Mouse (Mus musculus) 416B (cell line): ENCODE measurements around the gene Pex26.

Experiments
- DNase-seq: peaks from one replicate; pipeline ENCODE4 v3.0.0; 2011; ENCODE audit warnings: low read depth

The Pex26 gene

DNA sequence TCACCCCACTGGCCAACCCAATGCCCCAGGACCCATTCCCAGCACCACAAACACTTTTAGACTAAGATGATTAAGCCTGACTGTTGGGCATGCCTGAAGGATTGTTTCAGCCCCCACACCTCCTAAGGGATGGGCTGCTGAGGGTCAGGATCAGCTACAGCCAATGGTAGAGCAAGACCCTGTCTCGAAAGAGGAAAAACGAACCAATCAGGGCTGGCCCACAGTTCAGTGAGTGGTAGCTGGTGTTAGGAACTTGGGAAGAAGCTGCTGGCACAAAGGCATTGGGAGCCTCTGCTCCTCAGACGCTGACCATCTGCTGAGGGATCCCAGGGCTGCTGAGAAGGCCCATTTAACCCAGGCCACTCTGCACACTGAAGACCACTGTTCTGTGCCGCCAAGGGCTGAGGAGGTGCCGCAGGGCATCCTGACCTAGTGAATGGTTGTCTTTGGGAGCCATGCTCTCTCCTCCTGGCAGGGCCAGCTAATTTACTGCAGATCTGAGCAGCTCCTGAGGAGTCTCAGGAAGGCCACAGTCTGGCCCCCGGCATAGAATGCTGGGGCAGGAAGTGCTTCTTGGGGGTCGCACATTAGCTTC, 16.0 kb upstream of the Pex26 start:
- no peak for DNase-seq

DNA sequence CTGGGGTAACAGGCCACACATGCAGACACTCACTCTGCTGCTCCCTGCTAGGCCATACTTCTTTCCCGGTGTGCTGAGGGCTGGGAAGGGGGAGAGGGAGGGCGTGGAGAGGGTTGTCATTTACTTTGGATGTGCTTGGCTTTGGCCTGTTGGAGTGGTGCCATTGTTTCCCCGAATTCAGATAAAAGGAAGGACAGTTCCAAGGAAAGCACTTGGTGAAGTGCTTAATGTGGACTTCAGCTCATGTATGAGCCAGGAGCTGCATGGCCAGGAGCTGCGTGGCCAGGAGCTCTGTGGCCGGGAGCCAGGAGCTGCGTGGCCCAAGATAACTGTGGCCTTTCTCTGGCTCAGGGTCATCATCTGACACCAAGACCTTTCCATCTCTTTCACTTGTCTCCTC, 12.4 kb upstream of the Pex26 start:
- DNase-seq, result no peak

DNA sequence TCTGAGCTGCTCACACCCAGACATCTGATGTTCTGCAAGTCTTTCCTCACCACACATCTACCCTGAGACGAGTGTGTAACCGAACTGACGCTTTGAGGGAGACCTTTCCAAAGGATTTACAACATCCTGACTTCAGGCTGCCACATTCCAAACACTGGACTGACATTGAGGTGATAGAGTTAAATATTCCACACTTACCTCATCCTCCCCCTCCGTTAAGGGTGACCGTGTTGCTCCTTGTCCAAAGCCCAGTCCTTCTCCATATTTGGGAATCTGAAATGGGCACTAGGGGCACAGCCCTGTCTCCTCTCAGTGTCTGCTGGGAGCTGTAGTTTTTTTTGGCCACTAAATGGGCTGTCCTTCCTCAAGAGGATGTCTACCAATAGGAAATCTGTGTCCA, 10.0 kb upstream of the Pex26 start:
- no peak for DNase-seq

DNA sequence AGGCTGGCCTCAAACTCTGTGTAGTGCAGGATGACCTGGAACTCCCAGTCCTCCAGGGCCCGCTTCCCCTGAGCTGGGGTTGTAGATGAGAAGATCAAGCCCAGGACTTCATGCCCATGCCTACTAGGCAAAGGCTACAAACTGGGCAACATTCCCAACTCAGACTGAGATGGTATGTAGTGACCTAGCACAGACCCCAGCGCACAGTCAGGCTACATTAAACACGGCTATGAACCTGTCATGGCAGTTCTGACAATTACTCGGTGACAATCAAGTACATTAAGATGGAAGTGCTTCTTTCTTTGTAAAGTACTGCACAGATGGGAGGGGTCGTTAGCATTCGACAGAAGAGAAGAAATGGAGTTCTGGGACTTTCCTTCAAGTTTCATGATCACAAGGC, 8.7 kb upstream of the Pex26 start:
- no peak for DNase-seq

DNA sequence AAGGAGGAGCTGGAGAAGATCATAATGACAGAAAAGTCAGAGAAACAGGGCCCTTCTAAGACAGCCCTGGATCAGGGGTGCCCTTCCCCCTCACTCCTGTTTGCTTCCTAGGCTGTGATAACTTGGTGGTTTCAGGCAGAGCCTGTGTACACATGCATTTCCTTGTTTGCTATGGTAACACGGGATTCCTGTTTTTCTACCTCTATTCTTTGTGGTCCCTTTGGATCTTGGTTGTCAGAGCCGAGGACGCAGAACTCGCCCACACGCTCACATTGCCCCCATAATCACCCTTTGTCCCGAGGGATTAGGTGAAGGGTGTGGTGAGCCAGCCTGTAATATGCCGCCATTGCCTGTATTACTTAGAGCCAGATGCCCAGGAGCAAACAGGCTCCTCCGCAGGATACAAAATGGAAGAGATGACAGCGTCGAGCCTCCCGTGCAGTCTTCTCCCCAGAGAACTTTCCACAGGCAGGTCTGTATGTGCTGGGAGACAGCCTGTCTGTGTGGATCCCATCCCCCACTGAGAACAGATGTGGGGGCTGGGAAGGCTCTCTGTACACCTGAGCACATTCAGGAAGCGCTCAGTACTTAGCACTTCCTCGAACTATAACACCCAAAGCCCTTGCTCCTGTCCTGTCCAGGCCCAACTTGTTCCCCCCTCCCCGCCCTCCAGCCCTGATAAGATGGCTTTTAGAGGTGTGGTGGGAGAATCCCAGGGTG, 7.3 kb upstream of the Pex26 start:
- no peak for DNase-seq

DNA sequence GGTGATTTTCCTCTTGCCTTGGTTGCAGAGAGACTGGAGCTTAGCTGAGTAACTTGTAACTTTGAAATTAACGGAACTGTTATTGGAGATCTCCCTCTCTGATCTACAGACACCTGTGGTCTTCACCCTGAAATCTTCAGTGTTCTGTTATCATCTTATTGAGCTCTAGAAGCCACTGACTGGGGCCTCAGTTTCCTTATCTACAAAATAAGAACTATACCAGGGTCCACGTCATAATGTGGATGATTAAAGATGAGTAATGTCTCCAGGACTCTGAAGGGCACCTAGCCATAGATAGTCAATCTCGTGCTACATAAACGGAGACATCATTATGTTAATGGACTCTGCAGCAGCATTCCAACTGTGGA, 6.8 kb upstream of the Pex26 start:
- DNase-seq, result no peak

DNA sequence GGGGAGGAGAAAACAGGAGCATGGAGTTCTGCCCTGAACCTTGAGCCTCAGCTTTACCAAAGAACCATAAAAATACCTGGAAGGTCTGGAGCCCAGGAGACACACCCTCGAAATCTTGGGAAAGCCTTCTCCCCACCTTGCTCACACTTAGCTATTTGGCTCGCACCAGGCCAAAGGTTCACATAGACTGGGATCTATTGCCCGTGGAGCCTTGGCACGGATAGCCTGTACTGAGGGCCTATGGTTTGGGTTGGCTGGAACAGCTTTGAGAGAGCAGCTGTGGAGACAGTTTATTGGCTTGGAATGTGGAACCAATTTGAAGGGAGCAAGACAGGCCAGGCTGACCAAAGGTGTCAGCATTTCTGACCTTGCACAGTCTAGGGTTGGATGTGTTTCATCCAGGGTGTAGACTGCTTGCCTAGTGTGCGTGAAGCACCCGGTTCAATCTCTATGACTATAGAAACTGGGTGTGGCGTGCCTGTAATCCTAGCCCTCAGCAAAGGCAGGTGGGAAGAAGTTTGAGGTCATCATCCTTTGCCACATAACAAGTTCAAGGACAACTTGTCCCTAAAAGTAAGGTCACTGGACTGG, 6.3 kb upstream of the Pex26 start:
- DNase-seq, result no peak

DNA sequence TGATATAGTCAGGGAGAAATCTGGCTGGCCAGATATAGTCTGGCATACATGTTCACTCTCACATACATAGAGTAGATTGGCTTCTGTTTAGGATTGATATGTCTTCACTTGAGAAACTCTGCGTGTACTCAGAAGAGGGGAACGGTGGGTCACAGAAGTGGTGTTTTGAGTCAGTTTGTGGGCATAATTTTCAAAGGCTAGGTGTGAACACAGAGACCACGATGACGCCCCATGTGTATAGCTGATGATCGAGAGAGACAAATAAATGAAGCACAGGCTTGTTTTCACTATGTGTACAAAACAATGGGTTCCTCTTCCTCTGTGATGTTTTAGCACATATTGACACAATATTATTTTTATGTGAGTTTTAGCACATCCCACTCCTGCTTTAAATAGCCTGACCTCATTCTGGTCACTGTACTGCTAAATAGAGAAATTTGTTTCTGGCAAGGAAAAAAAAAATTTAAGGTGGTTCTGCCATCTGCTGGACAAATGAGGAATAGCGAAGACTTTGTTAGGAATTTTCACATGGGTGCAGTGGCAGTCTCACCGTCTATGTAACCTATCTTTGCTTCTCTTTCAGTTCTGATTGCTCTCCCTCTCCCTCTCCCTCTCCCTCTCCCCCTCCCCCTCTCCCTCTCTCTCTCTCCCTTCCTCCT, 4.6 kb upstream of the Pex26 start:
- DNase-seq, result peak; percentile 79

DNA sequence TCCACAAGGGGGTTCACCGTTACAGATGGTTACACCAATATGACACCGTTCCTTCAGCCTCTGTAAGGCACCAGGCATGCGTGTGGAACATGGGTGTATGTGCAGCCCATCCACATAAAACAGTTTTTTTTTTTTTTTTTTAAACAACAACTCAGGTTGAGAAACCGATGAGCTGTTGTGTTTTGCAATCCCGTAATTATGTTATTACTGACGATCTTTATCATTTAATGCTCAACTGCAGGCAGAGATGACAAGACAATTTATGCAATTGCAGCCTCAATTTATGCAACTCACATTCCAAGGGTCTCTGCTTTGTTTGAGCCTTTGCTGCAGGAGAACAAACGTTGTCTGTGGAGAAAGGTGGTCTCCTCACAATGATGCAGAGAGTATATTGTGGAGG, 3.6 kb upstream of the Pex26 start:
- peak; percentile 63 for DNase-seq

DNA sequence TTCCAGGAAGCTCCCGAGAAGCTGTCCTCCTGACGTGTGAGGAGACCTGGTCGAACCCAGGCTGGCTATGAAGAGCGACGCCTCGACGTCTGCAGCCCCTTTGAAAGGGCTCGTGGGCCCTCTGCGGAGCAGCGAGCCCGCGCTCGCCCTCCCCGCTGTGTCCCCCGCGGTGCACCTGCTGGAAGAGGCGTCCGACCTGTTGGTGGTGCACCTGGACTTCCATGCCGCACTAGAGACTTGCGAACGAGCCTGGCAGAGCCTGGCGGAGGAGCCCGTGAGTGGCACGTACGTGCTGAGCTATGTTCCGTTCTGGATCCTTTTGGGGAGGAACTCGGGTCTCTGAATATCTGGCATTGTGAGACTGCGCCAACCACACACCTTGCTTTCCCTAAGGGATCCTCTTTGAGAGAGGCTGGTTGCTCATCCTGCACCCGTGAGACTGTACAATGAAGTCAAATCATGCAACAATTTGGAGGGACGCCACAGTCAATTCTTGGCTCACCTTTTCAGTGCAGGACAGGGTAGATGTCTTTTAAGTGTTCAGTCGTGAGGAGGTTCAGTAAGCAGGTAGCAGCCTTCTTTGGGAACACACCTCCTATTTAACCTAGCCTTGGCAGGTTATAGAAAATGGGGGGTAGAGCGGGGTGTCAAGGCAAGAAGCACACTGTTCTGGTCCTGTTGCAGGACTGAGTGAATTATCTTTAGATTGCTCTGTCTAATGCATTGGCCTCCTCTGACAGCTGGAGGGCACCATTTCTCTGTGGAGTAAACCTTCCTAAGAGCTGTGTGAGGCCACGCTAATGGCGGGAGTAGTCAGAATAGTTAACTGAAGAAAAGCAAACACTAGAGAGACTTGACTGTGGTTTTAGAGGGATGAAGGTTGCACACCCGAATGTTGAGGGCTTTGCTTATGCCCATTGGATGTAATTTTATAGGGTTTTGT, 1.0 kb downstream of the Pex26 start:
- peak; percentile 93 for DNase-seq

DNA sequence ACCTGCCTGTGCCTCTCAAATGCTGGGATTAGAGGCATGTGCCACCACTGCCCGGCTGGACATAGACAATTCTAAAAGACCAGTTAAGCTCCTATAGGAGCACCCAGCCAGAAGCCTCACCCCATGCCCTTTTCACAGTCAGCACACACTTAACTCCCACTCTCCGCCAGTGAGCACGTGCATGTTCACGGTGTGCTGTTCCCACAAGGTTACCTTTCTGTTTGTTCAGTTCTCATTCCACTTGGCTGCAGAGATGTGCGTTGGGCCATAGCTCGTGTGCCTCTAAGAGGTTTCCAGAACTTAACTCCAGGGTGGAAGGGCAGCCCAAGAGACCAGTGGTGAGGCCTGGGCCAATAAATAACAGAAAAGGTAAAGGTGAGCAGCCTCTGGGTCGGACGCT, 1.8 kb downstream of the Pex26 start:
- no peak for DNase-seq

DNA sequence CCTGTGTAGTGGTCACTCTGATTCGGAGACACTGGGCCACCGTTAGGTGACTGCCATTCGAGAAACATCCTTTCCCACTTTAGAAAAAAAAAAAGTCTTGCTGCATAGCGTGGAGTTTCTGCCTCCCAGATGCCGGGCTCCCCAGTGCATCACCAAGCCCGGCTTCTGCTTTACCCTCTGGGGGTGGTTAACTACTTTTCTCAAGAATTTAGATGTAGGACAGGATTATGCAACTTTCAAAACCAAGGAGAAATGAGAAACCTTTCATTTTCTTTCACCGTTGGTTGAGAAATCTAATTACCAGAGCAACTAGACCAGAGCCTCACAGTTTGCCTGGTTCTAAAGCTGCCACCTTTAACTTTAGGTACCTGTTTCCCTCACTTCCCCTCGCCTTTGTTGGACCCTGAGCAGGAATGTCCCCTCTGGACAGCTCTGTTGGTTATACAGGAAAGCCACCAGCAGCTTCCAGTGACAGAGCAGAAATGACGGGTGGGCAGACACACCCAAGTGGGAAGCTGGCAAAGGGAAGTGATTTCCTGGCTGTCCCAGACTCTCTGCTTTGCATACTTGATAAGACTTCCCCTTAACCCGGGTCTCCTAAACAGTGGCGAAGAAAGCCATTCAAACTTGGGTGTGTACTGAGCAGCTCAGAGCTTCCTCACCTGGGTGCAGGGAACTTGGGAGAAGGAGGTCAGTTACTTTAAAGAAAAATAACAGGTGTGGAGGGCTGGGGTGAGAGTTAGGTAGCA, 8.0 kb downstream of the Pex26 start:
- DNase-seq, result peak; percentile 54

DNA sequence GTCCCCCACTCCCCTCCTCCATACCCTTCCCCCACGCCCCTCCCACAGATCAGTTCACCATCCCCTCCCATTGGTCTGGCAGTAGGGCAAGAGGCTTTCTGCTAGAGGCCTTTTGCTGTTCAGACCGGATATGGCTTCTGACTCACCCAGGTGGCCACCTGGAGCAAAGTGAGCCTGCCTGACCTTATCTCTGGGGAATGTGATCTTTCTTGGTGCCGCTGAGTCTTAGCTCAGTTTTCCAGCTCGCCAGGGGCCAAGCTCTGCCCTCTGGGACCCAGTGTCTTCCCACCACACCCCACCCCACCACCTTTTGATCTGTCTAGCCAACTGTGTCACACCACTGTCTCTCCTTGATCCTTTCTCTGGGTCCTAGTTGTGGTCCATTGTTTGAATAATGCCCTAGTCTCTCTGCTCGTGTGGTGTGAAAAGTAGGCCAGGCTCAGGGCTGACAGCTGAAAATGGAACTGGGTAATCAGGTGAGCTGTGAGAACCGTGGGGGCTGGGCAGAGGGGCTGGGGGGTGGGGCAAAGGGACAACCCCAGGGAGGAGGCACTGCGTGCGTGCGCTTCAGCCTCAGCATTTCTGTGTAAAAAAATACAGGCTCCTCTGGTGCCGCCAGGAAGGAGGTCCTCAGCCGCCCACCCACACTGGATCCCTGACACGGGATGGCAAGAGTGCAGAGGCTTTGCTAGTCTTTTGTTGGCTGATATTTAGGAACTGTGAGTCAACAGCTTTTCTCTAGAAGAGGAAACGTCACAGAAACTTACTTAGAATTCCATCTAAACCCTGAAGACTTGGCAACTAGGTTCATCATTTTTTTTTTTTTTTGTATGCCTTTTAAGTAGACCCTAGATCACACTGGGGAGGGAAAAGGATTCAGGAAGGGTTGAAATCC, 10.8 kb downstream of the Pex26 start:
- no peak for DNase-seq

DNA sequence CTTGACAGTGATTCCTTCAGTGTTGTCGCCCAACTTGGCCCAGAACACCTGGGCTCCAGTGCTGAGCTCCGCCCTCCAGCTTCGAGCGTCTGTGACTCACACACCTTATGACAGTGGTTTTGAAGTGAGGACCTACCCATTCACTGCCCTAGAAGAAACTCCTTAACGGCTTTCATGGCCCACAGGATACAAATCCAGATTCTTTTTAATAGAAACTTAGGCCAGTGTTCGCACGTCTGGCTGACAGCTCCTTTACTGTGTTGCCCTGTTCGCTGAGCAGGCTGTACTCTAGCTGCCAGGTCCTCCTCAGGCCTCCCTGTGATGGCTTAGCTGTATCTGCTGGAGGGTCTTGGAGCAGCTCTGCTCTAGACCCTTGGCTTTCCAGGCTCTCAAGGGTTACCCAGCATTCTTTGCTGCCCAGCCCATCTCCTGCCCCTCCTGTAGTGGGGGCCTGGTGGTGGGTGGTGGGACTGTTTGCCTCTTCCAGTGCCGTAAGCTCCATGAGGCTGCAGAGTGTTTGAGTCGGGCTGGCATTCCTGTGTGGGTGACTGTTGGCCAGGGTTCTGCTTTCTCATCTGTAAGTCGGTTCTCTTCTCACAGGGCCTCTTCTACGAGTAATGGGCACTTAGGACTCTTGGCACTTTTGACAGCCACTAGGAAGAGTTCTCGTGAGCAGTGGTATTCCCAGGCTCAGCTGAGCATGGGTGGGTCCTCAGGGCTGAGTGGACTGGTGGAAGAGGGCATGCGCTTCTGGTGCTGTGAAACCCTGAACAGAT, 11.7 kb downstream of the Pex26 start:
- no peak for DNase-seq

DNA sequence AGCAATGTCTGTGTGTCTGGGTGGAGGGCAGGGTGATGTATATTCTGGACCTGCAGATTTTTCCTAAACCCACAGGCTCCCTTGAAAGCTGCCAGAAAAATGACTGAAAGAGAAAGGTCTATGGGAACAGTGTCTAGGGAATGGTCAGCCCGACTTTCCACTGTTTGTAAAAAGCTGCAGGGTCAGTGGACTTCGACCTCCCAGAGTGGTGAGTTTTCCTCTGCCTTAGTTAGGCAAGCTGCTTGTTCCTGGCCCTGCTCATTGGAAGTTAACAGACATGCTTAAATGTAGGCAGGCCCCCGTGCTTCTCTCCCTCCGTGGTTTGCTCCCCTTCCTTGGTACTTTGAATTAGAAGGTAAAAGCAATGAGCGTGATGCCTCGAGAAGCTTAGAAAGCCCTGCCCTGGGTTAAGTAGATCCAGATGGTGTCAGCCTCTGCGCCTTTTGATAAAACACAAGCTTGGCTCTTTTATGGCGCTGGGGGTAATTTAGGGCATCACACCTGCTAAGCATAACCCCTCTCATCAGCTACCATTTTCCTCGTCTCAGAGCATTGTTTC, 14.4 kb downstream of the Pex26 start:
- no peak for DNase-seq

DNA sequence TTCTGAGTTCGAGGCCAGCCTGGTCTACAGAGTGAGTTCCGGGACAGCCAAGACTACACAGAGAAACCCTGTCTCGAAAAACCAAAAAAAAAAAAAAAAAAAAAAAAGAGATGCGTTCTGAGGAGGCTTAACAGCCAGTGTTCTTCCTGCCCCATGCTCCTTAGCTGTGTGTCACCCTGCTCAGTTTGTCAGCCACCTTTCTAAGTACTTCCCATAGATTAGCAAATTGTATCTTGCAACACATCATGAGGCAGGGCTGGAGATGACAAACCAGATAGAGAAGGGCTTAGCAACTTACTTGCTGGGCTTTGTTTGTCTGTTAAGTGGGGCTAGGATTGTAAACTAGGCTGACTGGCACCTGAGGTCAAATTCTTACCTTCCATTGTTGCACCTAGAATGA, 17.0 kb downstream of the Pex26 start:
- DNase-seq, result peak; percentile 71

DNA sequence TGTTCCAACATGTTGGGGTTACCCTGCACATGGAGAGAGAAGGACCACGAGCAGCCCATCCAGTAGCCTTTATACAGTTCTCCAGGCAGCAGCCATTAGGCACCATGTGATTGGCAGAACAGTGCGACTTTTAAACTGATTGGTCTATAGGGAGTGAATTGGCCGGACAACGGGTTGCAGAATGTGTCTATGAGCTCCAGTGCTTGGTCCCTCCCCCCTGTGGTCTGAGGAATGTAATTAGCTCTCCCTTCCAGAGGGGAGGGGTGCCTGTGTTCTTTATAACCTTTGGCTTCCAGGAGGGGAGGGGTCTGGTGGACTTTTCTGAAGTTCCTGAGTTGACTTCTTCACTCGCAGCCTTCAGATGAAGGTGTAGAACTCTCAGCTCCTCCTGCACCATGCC, 18.6 kb downstream of the Pex26 start:
- no peak for DNase-seq

DNA sequence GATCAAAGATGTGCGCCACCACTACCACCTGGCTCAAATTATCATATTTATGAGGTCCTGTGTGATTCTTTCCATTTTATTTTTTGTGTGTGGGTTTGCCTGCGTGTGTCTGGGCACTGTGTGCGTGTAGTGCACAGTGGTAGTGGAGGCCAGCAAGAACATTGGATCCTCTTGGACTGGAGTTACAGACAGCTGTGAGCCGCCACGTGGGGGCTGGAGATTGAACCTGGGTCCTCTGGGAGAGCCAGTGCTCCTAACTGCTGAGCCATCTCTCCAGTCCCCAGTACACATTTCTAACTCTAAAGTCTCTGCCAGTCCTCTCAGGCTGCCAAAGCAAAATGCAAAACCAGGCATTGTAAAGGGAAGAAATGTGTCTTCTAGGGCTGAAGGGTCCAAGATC, 23.0 kb downstream of the Pex26 start:
- DNase-seq, result no peak

DNA sequence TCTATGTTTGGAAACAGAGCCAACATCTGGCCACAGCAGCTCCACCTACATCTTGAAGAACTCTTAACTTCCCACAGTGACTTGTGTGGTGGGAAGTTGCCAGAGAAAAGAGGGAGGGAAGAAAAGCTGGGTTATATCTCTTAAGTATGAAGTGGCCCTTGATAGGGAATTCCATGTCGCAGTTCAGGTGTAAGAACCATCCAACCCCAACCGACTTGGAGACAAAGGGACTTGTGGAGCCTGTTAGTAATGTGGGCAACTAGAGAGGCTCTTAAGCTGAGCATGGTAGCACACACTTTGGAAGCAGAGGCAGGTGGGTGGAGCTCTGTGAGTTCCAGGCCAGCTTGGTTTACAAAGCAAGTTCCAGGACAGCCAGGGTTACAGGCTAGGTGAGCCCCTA, 26.1 kb downstream of the Pex26 start:
- DNase-seq, result no peak
